Mouse (Mus musculus): ENCODE measurements around the gene Gprc6a. TPM values are rescaled to one million over a fixed set of nuclear protein-coding genes. Genes with fewer than 3 reads are reported as not detected.

Gprc6a gene
- polyA plus RNA-seq, 1 experiment from 2014 or later = 0.05 TPM

GRCm38 (mm10) chr10:51571225-51571996, 59.9 kb downstream of the Gprc6a start:
- WGBS = 77% methylated on average over 9 of the region's 9 CpGs

More at GRCm38 (mm10) chr10:51571225-51571996, 59.9 kb downstream of the Gprc6a start:
- Histone ChIP-seq H3K36me3 (no peaks in the 10 kb centered on the region), H3K9me3 (no peaks in the 10 kb centered on the region), H3K27me3 (no peaks in the 10 kb centered on the region), H3K4me2 (no peak overlapping the region), H3K4me1 (no peaks in the 10 kb centered on the region), H3K4me3 (no peak overlapping the region), H3K27ac (no peak overlapping the region), H3K9ac (no peak overlapping the region)
- no peak for ATAC-seq (ENCODE audit: insufficient number of reproducible peaks, low FRiP score, low TSS enrichment, low read depth)

Other genes with a start within 250 kb of the Gprc6a start
- 0.29 and 3.1 TPM in 2 replicates for gene Gm49339, start 150.8 kb downstream of the Gprc6a start, polyA plus RNA-seq (2015; fragmentation: Nextera tagmentation; extraction: Ambion mirVana)
- 3.1 and 3.4 TPM in 2 replicates for gene Lilr4b, start 150.8 kb downstream of the Gprc6a start, polyA plus RNA-seq (2015; fragmentation: Nextera tagmentation; extraction: Ambion mirVana)
- gene Lilrb4a, start 140.5 kb downstream of the Gprc6a start, polyA plus RNA-seq (2015; fragmentation: Nextera tagmentation; extraction: Ambion mirVana) = 5.7 and 6.4 TPM in 2 replicates
- 0.68 and 0.97 TPM in 2 replicates for gene Fam162b, start 40.9 kb downstream of the Gprc6a start, polyA plus RNA-seq (2015; fragmentation: Nextera tagmentation; extraction: Ambion mirVana)
- not detected in 2 replicates for gene Rfx6, start 46.3 kb upstream of the Gprc6a start, polyA plus RNA-seq (2015; fragmentation: Nextera tagmentation; extraction: Ambion mirVana)